ENCODE assay signal across 16 mouse cellular contexts in the genomic region with DNA sequence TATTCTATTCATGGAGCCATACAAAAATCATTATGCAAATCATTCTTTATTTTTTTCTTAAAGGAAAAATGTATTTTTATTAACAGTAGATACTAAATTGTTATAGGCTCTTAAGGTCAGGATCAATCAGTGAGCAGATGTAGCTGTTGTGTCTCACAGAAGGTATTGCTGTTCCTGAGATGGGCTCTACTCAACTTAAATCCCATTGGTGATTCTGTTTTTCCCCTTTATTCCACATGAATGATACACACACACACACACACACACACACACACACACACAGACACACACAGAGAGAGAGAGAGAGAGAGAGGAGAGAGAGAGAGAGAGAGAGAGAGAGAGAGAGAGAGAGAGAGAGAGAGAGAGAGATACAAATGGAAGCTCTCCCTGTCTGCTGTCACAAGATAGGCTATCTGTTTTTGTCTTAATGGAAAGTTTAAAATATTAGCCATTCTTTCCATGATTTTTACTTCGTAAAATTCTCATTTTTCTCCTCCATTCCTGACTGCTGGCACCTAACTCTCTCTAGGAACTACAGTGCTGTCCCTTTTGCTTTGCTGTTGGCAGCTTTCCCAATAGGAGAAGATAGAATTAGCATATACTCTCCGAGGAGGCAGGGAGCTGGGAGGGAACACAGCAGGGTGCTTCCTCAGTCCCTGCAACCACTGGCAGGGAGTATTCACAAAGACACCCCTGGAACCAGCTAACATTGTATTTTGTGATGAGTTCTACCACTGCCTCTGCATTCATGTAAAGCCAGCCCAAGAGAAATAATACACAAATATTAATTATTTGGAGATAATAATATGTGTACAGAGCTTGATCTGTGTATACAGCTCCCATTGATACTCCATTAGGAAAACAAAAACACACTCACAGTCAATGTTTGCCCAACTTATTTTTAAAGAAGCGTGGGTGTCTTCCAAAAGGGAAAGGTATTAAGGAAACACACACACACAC.
DNase-seq lines count a peak whose midpoint lies in the region; ATAC-seq and TF ChIP-seq lines count a peak whose summit lies in the region.
"Had no signal": no experiment of that assay in that cellular context is flagged by ENCODE, and none has a peak within 500 bp of the region (broad histone marks: within the 10 kb centered on the region; RNA-seq: fewer than 3 reads in every experiment).

No protein-coding gene starts in this region.

- 0 out of 2 replicates have a peak, but pooled peaks have one; percentile 40 for ATAC-seq in neural tube, embryonic 11.5 days (ENCODE audit: insufficient read depth, low FRiP score, low TSS enrichment)
- no peak for ATAC-seq in midbrain, postnatal 0 days (ENCODE audit: low FRiP score)
- no peak for ATAC-seq in intestine, postnatal 0 days

- no peak overlapping the region for H3K4me3 ChIP-seq in neural tube, embryonic 11.5 days (ENCODE audit: low read depth, low read length)
- no peak overlapping the region for H3K4me3 ChIP-seq in midbrain, postnatal 0 days (ENCODE audit: low read depth, low read length)
- no peak overlapping the region for H3K4me3 ChIP-seq in intestine, postnatal 0 days (ENCODE audit: low read depth, low read length)
- H3K4me3 ChIP-seq: embryonic facial prominence, embryonic 12.5 days; gastrocnemius, adult 2 months; heart, embryonic 15.5 days; megakaryocyte, embryonic 14.5 days had no signal

- DNase-seq in neural tube, embryonic 11.5 days (ENCODE audit: low spot score) = no peak
- DNase-seq in neural tube, embryonic 10.5 days (ENCODE audit: extremely low spot score, low spot score) = no peak
- peak; percentile 10 to 15 for DNase-seq in frontal cortex, postnatal 10 days (ENCODE audit: low spot score in 2 of 2)
- DNase-seq in midbrain, postnatal 0 days (ENCODE audit: low spot score) = peak; percentile 35
- no peak for DNase-seq in thymus, postnatal 14 days
- no peak for DNase-seq in layer of hippocampus, postnatal 36 days
- DNase-seq in adrenal gland, postnatal 25 days = no peak
- DNase-seq: cerebellum, adult 11 months; gastrocnemius, adult 2 months; kidney, adult 9 months had no signal

- WGBS in neural tube, embryonic 11.5 days = 21% methylated on average over 3 of the region's 3 CpGs
- WGBS in midbrain, postnatal 0 days = 27% methylated on average over 3 of the region's 3 CpGs
- WGBS in intestine, postnatal 0 days = 30% methylated on average over 3 of the region's 3 CpGs

- no peak overlapping the region for H3K9ac ChIP-seq in neural tube, embryonic 11.5 days (ENCODE audit: low read length)
- H3K9ac ChIP-seq in midbrain, postnatal 0 days (replicated peaks; ENCODE audit: low read length, poor library complexity, severe bottlenecking) = no peak overlapping the region
- no peak overlapping the region for H3K9ac ChIP-seq in intestine, postnatal 0 days (ENCODE audit: low read depth, low read length)
- H3K9ac ChIP-seq: embryonic facial prominence, embryonic 12.5 days; heart, embryonic 15.5 days; liver, embryonic 14.5 days had no signal

- H3K4me1 ChIP-seq in neural tube, embryonic 11.5 days (ENCODE audit: control insufficient read depth, insufficient read depth, low read length) = no peaks in the 10 kb centered on the region
- no peaks in the 10 kb centered on the region for H3K4me1 ChIP-seq in midbrain, postnatal 0 days (ENCODE audit: insufficient read depth, low read length)
- no peaks in the 10 kb centered on the region for H3K4me1 ChIP-seq in intestine, postnatal 0 days (replicated peaks; ENCODE audit: control insufficient read depth, insufficient read depth, low read length)
- H3K4me1 ChIP-seq: embryonic facial prominence, embryonic 12.5 days; heart, embryonic 15.5 days; megakaryocyte, embryonic 14.5 days had no signal

- no peaks in the 10 kb centered on the region for H3K27me3 ChIP-seq in neural tube, embryonic 11.5 days (ENCODE audit: control insufficient read depth, insufficient read depth, low read length)
- no peaks in the 10 kb centered on the region for H3K27me3 ChIP-seq in midbrain, postnatal 0 days (ENCODE audit: insufficient read depth, low read length)
- no peaks in the 10 kb centered on the region for H3K27me3 ChIP-seq in intestine, postnatal 0 days (replicated peaks; ENCODE audit: control insufficient read depth, insufficient read depth, low read length)
- H3K27me3 ChIP-seq: embryonic facial prominence, embryonic 12.5 days; heart, embryonic 15.5 days; megakaryocyte, embryonic 14.5 days had no signal

- no peak overlapping the region for H3K27ac ChIP-seq in neural tube, embryonic 11.5 days (ENCODE audit: low read depth, low read length)
- no peak overlapping the region for H3K27ac ChIP-seq in midbrain, postnatal 0 days (ENCODE audit: low read depth, low read length)
- H3K27ac ChIP-seq in intestine, postnatal 0 days (ENCODE audit: low read depth, low read length) = no peak overlapping the region
- H3K27ac ChIP-seq: embryonic facial prominence, embryonic 12.5 days; gastrocnemius, adult 2 months; heart, embryonic 15.5 days; liver, embryonic 14.5 days; stomach, postnatal 0 days had no signal

- no peak for TF ChIP-seq CTCF in midbrain, postnatal 0 days (IDR thresholded peaks at IDR 0.05)
- no peak for TF ChIP-seq CTCF in intestine, postnatal 0 days (IDR thresholded peaks at IDR 0.05; ENCODE audit: low read depth)

- no peak overlapping the region for H3K4me2 ChIP-seq in neural tube, embryonic 11.5 days (ENCODE audit: low read depth)
- no peak overlapping the region for H3K4me2 ChIP-seq in midbrain, postnatal 0 days (ENCODE audit: low read depth, low read length, poor library complexity, severe bottlenecking)
- H3K4me2 ChIP-seq in intestine, postnatal 0 days (replicated peaks; ENCODE audit: low read depth) = no peak overlapping the region
- H3K4me2 ChIP-seq: embryonic facial prominence, embryonic 12.5 days; heart, embryonic 15.5 days had no signal

- no peaks in the 10 kb centered on the region for H3K36me3 ChIP-seq in neural tube, embryonic 11.5 days (ENCODE audit: control insufficient read depth, insufficient read depth, low read length)
- H3K36me3 ChIP-seq in midbrain, postnatal 0 days (ENCODE audit: insufficient read depth, low read length) = no peaks in the 10 kb centered on the region
- H3K36me3 ChIP-seq in intestine, postnatal 0 days (ENCODE audit: control insufficient read depth, insufficient read depth) = no peaks in the 10 kb centered on the region
- H3K36me3 ChIP-seq: embryonic facial prominence, embryonic 12.5 days; heart, embryonic 15.5 days had no signal

- H3K9me3 ChIP-seq in neural tube, embryonic 11.5 days (ENCODE audit: control insufficient read depth, low read length) = no peaks in the 10 kb centered on the region
- H3K9me3 ChIP-seq in midbrain, postnatal 0 days (ENCODE audit: low read length) = no peaks in the 10 kb centered on the region
- H3K9me3 ChIP-seq in intestine, postnatal 0 days (ENCODE audit: control insufficient read depth) = no peaks in the 10 kb centered on the region
- H3K9me3 ChIP-seq: embryonic facial prominence, embryonic 12.5 days; heart, embryonic 15.5 days; megakaryocyte, embryonic 14.5 days had no signal

Comparison
In these comparisons a context has a peak if more than half of its experiments do, and no peak if none do; other contexts are left out.
1. DNase-seq: peak in frontal cortex, postnatal 10 days (2 of 2) and midbrain, postnatal 0 days (single experiment); none in neural tube, embryonic 11.5 days (single experiment), neural tube, embryonic 10.5 days (single experiment), thymus, postnatal 14 days (single experiment), layer of hippocampus, postnatal 36 days (0 of 2) and adrenal gland, postnatal 25 days (single experiment).